Mouse (Mus musculus): ENCODE measurements around the gene Psg26. TPM values are rescaled to one million over a fixed set of nuclear protein-coding genes. Genes with fewer than 3 reads are reported as not detected.
"Not testable (repeated sequence)": the region's sequence is repeated elsewhere in the genome, so short reads cannot be mapped to it uniquely, and the experiment has no call there.

Psg26 gene
- polyA plus RNA-seq (2015; fragmentation: Nextera tagmentation; extraction: Ambion mirVana): not detected in 2 replicates

GRCm38 (mm10) chr7:18484077-18484476 lies at the start of gene Psg26:
Gene Psg26 (minus strand): TSS chr7:18484177.
- no peak within 1 kb of the TSS for H3K4me2 ChIP-seq
- H3K36me3 ChIP-seq: no peaks in the 10 kb centered on the region
- H3K27ac ChIP-seq (replicated peaks): no peak within 1 kb of the TSS
- H3K4me3 ChIP-seq: no peak within 1 kb of the TSS
- no peaks in the 10 kb centered on the region for H3K27me3 ChIP-seq
- WGBS: 79% methylated on average over 1 of the region's 1 CpGs
- H3K9ac ChIP-seq: no peak within 1 kb of the TSS
- H3K4me1 ChIP-seq (replicated peaks): no peaks in the 10 kb centered on the region
- ATAC-seq (ENCODE audit: low FRiP score, low read depth): no peak
- 0 out of 2 replicates have a peak, but pooled peaks cover 8% of the 10 kb centered on the region for H3K9me3 ChIP-seq

- no peak overlapping the region for H3K4me3 ChIP-seq
- H3K27me3 ChIP-seq: no peaks in the 10 kb centered on the region
- no peaks in the 10 kb centered on the region for H3K9me3 ChIP-seq
- no peak overlapping the region for H3K27ac ChIP-seq (replicated peaks)
- no peak for ATAC-seq (ENCODE audit: low FRiP score, low read depth)
- 59% methylated on average over 3 of the region's 3 CpGs for WGBS
- no peak overlapping the region for H3K4me2 ChIP-seq
- H3K4me1 ChIP-seq (replicated peaks): no peaks in the 10 kb centered on the region
- no peak overlapping the region for H3K9ac ChIP-seq
- no peaks in the 10 kb centered on the region for H3K36me3 ChIP-seq
Observed at GRCm38 (mm10) chr7:18533420-18533819, 49.4 kb upstream of the Psg26 start.

- ATAC-seq (ENCODE audit: low FRiP score, low read depth): no peak
- Histone ChIP-seq H3K36me3 (no peaks in the 10 kb centered on the region), H3K4me2 (no peak within 1 kb of the TSS), H3K27me3 (no peaks in the 10 kb centered on the region), H3K9me3 (no peaks in the 10 kb centered on the region), H3K4me1 (replicated peaks) (no peaks in the 10 kb centered on the region), H3K4me3 (no peak within 1 kb of the TSS), H3K27ac (replicated peaks) (no peak within 1 kb of the TSS), H3K9ac (no peak within 1 kb of the TSS)
- 88% methylated on average over 1 of the region's 1 CpGs for WGBS
Observed at GRCm38 (mm10) chr7:18532169-18532568, 48.2 kb upstream of the Psg26 start, which contains the start of gene Psg25. Gene Psg25 (minus strand): TSS chr7:18532269.

GRCm38 (mm10) chr7:18524668-18525067 lies 40.7 kb upstream of the Psg26 start:
- H3K4me2 ChIP-seq: no peak overlapping the region
- no peak overlapping the region for H3K9ac ChIP-seq
- WGBS: 92% methylated on average over 8 of the region's 8 CpGs
- ATAC-seq (ENCODE audit: low FRiP score, low read depth): no peak
- no peaks in the 10 kb centered on the region for H3K9me3 ChIP-seq
- H3K4me1 ChIP-seq (replicated peaks): no peaks in the 10 kb centered on the region
- H3K36me3 ChIP-seq: no peaks in the 10 kb centered on the region
- H3K27me3 ChIP-seq: no peaks in the 10 kb centered on the region
- no peak overlapping the region for H3K4me3 ChIP-seq
- H3K27ac ChIP-seq (replicated peaks): no peak overlapping the region

- H3K4me1 ChIP-seq (replicated peaks); ATAC-seq (ENCODE audit: low FRiP score, low read depth); H3K36me3 ChIP-seq; H3K9me3 ChIP-seq; H3K4me2 ChIP-seq; H3K27ac ChIP-seq (replicated peaks); H3K27me3 ChIP-seq; H3K9ac ChIP-seq; H3K4me3 ChIP-seq: not testable (repeated sequence)
Observed at GRCm38 (mm10) chr7:18512848-18513247, 28.9 kb upstream of the Psg26 start.

GRCm38 (mm10) chr7:18512417-18512816 lies 28.4 kb upstream of the Psg26 start:
- H3K27me3 ChIP-seq; H3K4me1 ChIP-seq (replicated peaks); H3K4me3 ChIP-seq; H3K4me2 ChIP-seq; H3K36me3 ChIP-seq; ATAC-seq (ENCODE audit: low FRiP score, low read depth); H3K9ac ChIP-seq; H3K27ac ChIP-seq (replicated peaks); H3K9me3 ChIP-seq: not testable (repeated sequence)
- WGBS: 65% methylated on average over 2 of the region's 2 CpGs

- Histone ChIP-seq H3K27me3 (no peaks in the 10 kb centered on the region), H3K27ac (replicated peaks) (no peak overlapping the region), H3K9me3 (no peaks in the 10 kb centered on the region), H3K36me3 (no peaks in the 10 kb centered on the region), H3K4me3 (no peak overlapping the region), H3K4me1 (replicated peaks) (no peaks in the 10 kb centered on the region), H3K9ac (no peak overlapping the region), H3K4me2 (no peak overlapping the region)
- 26% methylated on average over 9 of the region's 9 CpGs for WGBS
- no peak for ATAC-seq (ENCODE audit: low FRiP score, low read depth)
Observed at GRCm38 (mm10) chr7:18511479-18511878, 27.5 kb upstream of the Psg26 start.

GRCm38 (mm10) chr7:18431941-18432340 lies 52.0 kb downstream of the Psg26 start, which contains the start of gene Psg28:
Gene Psg28 (minus strand): TSS chr7:18432041.
- not testable (repeated sequence) for H3K9me3 ChIP-seq; H3K27me3 ChIP-seq; H3K4me2 ChIP-seq; ATAC-seq (ENCODE audit: low FRiP score, low read depth); H3K27ac ChIP-seq (replicated peaks); H3K4me3 ChIP-seq; H3K4me1 ChIP-seq (replicated peaks); H3K36me3 ChIP-seq; H3K9ac ChIP-seq
- WGBS: 83% methylated on average over 2 of the region's 2 CpGs

Other genes starting within 250 kb of the Psg26 start
- not detected in 2 replicates for gene Mill1, start 238.8 kb downstream of the Psg26 start, polyA plus RNA-seq (2015; fragmentation: Nextera tagmentation; extraction: Ambion mirVana)
- gene Psg18, start 129.2 kb downstream of the Psg26 start, polyA plus RNA-seq (2015; fragmentation: Nextera tagmentation; extraction: Ambion mirVana): not detected in 2 replicates
- not detected in 2 replicates for gene Psg28, start 52.1 kb downstream of the Psg26 start, polyA plus RNA-seq (2015; fragmentation: Nextera tagmentation; extraction: Ambion mirVana)
- not detected in 2 replicates for gene Psg25, start 48.1 kb upstream of the Psg26 start, polyA plus RNA-seq (2015; fragmentation: Nextera tagmentation; extraction: Ambion mirVana)
- gene Psg27, start 83.1 kb upstream of the Psg26 start, polyA plus RNA-seq (2015; fragmentation: Nextera tagmentation; extraction: Ambion mirVana): not detected in 2 replicates
- not detected in 2 replicates for gene Psg23, start 132.3 kb upstream of the Psg26 start, polyA plus RNA-seq (2015; fragmentation: Nextera tagmentation; extraction: Ambion mirVana)
- not detected in 2 replicates for gene Psg21, start 172.5 kb upstream of the Psg26 start, polyA plus RNA-seq (2015; fragmentation: Nextera tagmentation; extraction: Ambion mirVana)
- gene Psg20, start 202.0 kb upstream of the Psg26 start, polyA plus RNA-seq (2015; fragmentation: Nextera tagmentation; extraction: Ambion mirVana): 0.08 TPM in 1 of 2 replicates, not detected in the other
- not detected in 2 replicates for gene Psg22, start 233.9 kb upstream of the Psg26 start, polyA plus RNA-seq (2015; fragmentation: Nextera tagmentation; extraction: Ambion mirVana)

Measured in hindbrain, embryonic 15.5 days (tissue).